Mouse (Mus musculus) retina, adult 2 months (tissue): ENCODE data around the gene Mog.
"Not testable (repeated sequence)": the region's sequence is repeated elsewhere in the genome, so short reads cannot be mapped to it uniquely, and the experiment has no call there.

Source experiments
- DNase-seq: peaks from one replicate; pipeline ENCODE4 v3.0.0-alpha.2; 2012; ENCODE audit warnings: low read depth, low spot score

Gene Mog

DNA sequence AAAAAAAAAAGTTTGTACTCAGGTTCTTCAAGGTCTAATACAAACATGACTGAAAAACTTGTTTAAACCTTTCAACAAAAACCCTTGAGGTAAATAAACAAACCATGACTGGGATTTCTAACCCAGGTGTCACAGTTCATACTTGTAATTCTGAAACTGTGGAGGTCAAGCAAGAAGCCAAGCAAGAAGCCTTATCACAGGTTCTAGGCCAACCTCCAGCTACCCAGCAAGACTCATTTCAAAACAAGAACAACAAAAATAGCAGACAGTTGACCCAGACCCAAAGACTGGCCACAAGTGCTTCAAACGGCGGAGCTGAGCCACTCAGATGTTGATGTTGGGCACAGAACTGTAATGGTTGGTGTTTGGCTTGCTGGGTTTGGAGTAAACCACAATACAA is 28.7 kb downstream of the Mog start:
- DNase-seq = no peak

DNA sequence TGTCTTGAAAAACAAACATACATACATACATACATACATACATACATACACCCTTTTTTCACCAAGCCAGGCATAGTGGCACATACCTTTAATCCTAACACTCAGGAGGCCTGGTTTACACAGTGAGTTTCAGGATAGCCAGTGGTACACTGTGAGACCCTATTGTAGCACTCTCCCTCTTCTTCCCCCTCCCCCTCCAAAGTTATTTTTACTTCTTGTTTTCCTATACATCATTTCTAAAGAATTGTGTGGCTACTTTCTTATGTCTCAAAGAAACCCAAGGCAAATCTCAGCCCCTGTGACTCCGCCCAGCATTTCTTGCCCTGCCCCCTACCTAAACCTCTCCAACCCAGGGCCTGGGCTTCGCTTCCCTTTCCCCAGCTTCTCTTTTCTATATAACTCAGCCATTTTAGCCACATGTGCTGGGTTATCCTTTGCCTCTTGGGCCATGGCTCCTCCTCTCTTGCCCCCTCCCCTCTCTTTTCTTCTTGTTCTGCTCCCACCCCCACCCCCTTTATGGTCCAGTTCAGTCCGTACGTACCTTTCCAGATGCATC is 29.4 kb downstream of the Mog start:
- no peak for DNase-seq

DNA sequence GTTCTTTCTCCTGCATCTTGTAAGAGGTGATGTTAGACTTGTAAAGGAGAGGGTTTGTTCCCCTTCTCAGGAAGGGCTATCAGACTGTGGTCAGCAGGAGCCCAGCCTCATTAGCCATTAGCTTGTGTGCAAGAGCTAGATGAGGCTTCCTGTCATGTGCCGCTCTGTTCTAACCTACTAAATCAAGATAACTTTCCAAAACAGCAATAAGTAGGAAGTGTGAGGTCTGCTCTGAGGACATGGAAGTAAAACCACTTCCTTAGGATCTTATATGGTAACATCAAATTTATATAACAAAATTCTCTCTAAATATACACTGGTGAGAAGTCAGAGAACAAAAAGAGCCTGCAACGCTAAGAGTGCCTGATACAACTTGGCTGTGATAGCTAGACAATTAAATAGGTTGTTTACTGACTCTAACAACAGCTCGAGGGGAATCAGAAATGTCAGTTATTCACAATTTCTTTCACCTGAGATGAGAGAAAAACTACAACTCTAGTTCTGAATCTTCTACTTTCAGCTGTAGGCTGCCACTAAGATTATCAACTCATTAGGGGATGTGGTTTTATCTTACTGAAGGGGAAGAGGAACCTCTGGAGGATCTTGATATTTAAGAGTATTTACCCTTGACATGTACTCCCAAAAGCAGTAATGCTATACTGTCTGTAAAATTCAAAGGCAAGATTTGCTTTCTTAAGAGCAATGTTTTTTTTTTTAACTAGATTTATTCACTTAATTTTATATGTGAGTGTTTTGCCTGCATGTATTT is 30.7 kb downstream of the Mog start:
- DNase-seq = no peak

DNA sequence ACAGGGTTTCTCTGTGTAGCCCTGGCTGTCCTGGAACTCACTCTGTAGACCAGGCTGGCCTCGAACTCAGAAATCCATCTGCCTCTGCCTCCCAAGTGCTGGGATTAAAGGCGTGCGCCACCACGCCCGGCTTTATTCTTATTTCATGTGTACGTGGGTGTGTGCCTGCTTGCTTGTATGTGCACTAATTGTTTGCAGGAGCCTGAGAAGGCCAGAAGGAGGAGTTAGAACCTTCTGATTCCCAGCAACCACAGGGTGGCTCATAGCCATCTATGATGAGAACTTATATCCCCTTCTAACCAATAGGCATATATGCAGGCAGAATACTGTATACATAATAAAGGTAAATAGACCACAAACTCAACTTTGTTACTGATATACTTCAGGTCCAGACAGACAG is 32.6 kb downstream of the Mog start:
- not testable (repeated sequence) for DNase-seq

DNA sequence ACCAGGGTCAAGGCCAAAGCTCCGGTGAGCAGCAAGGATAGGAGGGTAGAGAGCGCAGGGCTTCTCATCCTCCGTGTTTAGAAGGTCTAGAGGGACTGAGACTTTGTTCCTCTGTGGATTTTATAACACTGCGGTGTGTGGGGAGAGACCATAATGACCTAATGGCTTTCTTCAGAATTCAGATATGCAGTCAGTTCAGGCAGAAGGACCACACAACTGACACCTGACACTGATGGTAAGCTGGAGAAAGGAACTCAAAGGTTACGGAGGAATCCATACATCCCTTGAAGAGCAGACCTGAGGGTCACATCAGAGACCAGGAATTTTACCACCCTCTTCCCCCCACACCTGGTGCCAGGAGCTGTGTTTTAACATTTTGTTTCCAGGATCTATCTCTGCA is 33.8 kb downstream of the Mog start, which contains the start of gene H2-M5:
TSS of gene H2-M5 (minus strand) at position 101 of the 400 bp plus-strand sequence.
- no peak for DNase-seq

DNA sequence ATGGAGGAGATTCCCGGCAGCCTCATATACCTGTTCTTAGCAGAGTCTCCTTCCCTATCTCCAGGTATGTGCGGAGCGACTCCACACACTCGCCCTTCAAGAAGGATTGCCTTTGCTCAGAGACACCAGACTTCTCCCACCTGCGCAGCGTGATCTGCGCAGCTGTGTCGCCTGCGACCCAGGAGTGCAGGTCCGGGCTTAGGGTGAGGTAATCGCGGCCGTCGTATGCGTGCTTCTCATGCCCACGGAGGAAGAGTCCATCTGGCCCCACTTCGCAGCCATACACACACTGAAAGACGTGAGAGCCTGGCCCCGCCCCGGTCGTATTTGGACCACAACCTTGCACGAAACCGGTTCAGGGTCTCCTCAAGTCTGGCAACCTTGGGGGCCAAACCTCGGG is 34.7 kb downstream of the Mog start:
- no peak for DNase-seq

DNA sequence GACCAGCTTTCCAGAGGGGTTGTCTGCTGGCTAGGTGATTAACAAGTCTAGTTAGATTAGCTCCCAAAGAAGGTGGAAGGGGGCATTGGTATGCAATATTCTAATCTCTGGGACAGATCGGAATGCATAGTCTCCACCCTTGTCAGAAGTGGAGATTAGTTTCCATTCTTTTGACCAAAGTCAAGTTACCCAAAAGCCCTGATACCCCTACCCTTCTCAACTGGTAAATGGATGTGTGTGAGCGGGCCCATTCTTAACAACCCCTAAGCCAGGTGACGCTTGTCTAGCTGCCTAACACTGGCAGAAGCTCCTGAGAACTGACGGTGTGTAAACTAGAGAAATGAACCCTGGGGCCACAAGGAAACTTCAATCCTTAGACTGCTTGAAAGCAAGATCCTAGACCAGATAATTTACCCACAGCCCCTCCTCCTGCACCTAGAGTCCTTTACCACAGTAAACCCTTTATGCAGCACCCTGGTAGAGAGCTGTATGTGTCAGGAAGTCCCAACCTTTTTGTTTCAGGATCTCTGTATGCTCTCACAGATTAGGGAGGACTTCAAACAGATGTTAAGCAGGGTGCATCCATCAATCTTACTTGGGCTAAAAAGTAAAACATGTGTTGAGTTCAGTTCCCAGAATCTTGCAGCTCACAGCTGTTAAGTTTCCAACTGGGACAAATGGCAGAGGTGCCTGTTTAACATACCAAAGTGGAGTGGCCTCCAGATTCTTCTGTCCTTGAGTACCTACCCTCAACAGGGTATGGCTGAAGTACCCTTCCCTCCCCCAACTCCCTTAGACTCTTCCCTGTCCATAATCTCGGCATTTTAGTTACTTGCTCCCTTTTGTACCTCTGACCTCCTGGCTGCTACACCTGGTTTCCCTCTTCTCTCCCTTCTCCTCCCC is 40.7 kb downstream of the Mog start:
- no peak for DNase-seq

DNA sequence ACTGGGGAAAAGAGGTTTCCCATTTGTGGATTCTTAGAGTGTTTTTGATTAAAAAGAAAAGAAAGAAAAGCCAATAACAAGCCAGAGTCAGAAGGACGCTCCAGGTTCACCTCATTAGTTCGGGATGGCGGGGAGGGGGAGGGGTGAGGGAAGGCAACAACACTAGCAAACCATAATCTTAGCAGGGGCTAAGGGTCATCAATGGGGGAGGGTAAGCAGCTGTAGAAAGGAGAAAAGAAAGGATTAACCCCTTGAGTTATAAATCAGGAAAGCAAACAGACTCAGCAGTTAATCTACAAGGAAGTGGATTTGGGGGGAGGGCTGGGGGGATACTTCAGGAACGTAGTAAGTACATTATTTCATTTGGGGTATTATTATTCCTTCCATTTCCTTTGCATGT is 41.4 kb downstream of the Mog start:
- no peak for DNase-seq

DNA sequence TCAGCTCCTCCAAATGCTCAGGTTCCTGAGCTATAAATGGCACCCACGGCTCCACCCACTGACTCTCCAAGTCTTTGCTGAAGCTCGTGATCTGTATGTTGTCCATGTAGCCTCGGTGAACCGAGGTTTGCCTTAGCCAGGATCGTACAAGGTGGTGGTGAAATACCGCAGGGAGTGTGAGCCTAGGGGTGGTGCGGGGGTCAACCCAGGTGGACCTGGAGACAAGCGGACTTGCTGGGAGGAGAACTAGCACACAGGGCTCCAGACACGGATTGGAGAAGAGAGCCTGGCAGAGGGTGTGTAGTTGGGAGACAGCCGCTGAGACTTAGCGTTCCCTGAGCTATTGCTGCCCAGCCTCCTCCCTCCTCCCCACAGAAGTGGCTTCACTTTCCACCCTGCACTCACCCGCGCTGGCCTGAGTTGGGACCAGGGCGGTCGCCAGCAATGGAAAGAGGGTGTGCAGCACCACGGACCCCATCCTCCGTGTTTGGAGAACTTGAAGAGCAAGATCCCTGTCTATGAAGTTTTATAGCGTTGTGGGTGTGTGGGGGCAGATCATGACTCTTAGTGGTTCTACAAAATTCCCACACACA is 41.9 kb downstream of the Mog start, which contains the start of gene 2410137M14Rik:
TSS of gene 2410137M14Rik (minus strand) at position 17 of the 593 bp plus-strand sequence.
- DNase-seq = no peak

DNA sequence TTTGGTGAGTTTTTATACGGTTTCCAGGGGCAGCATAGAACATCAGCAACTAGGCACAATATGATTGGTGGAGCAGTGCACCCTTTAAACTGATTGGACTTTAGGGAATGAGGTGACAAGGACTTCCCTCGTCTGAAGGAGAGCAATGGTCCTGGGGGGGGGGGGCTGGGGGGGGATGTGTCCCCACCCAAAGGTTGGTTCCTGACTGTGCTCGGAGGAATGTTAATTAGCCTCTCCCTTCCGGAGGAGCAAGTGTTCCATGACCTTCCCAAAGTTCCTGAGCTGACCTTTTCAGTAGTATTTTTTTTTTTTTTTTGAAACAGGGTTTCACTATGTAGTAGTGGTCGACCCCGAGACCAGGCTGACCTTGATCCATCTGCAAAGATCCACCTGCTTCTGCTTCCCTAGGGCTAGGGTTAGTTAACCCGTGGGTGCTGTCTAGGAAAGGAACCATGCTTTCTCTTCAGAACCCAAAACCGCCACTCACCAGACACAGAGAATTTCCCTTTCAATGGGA is 49.9 kb downstream of the Mog start:
- DNase-seq = no peak

DNA sequence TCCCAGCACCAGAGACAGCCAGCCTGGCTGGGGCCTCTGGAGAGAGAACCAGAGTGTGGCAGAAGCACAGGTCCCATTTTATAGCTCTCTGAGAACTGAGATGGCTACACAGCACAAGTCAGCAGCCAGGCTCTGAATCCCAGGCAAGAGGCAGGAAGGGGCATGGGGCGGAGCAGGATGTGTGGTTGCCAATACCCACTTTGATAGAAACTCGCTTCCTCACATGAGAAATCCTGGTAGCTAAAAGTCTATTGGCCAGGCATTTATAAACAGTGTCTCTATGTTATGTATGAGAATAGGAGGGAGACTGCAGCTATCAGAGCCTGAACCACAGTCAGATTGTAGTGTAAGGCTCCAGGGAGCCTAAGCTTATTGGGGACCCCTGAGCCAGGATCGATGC is 50.4 kb downstream of the Mog start:
- no peak for DNase-seq

DNA sequence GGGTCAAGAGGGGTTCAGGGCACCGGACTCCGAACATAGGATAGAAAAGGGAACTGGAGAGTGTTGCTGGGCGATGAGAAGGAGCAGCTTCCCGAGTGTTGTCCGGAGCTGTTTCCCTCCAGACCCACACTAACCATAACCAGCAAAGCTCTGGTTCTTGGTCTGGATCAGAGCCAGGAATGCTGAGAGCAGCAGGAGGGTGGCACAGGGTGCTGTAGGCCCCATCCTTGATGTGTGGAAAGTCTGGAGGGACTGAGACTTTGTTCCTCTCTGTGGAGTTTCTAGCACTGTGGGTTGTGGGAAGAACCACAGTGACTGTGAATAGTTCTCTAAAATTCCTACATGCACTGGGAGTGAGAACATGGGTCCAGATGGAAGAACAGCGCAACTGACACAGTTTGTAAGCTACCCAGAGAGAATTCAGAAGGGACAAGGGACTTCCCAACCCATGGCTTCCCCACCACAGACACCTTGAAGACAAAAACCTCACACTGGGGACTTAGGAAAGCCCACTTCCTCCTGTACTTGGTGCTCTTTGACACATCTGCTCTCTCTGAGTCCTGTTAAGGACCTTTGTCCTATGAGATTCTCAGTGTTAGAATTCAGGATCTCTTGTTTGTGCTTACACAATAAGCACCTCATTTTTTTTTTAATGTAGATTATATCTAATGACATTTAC is 51.9 kb downstream of the Mog start:
- DNase-seq = no peak

DNA sequence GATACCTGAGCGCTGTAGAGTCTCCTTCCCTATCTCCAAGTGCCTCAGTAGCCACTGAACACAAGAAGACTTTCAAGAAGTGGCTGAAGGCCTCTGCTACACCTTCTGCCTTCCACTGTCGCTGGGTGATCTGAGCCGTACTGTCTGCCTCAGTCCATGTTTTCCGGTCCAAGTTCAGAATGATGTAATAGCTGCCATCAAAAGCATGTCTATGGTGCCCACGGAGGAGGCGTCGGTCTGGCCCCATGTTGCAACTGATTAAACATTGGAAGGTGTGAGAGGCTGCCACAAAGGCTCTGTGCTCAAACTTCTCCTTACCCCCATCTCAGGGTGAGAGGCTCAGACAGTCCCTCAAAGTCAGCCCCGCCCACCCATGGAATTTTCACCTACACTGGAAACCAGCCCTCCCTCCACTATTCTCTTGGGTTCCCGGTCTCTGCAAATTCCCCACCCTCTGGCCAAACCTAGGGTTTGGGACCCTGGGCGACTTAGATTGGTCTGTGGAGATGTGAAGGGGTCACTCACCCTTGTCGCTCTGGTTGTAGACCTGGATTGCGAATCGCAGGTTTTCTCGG is 52.8 kb downstream of the Mog start:
- DNase-seq = no peak

DNA sequence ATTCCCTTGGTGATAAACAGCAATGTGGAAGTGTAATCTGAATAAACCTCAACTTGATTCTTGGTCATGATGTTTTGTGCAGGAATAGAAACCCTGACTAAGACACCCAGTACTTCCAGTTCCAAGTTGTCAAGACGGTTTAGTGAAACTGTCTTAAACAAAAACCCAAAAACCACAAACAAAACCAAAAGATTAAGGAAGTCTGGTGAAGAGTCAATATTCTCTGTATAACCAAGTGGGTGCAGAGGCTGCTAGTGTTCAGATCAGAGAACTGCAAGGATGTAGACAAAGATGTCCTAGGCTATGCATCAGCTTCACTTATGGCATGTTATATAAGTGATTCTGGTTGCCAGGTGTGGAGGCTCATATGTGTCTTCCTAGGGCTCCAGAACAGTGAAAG is 56.3 kb downstream of the Mog start:
- DNase-seq = no peak

DNA sequence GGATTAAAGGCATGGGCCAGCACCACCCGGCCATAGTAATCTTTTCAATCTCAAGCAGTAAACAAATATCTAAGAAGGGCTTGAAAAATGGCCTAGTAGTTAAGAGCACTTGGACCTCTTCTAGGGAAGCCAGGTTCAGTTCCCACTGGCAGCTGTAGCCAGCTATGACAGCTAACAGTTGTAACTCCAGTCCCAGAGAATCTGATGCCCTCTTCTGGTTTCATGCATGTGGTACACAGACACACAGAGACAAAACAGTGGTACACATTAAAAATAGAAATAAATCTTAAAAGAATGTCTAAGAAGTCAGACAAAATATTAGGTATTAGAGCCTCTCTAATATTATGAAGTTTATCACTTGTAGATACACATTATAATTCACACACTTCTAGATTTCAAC is 62.1 kb downstream of the Mog start:
- no peak for DNase-seq
